Mouse (Mus musculus): ENCODE measurements at regions not wholly inside any gene's neighbourhood (a gene's known extent, or its start where the extent isn't known, plus 50 kb on each side); places are given as distances from the start of the nearest gene placed in this dataset.
A peak's percentile ranks its signal among the peaks of the same experiment; 100 is the strongest.

GRCm38 (mm10) chr10:111880354-111880753 is 92.1 kb upstream of the Krr1 start:
- DNase-seq (ENCODE audit: low spot score) = no peak

GRCm38 (mm10) chr10:111881339-111882211 is 90.9 kb upstream of the Krr1 start:
- no peak for DNase-seq (ENCODE audit: low spot score)

- DNase-seq (ENCODE audit: low spot score) = no peak
These were observed 89.9 kb upstream of the Krr1 start for GRCm38 (mm10) chr10:111882521-111882920.

- no peak for DNase-seq (ENCODE audit: low spot score)
These were observed 87.8 kb upstream of the Krr1 start for GRCm38 (mm10) chr10:111884701-111885100.

GRCm38 (mm10) chr10:111889111-111889510 is 83.4 kb upstream of the Krr1 start:
- DNase-seq (ENCODE audit: low spot score) = no peak

- DNase-seq (ENCODE audit: low spot score) = peak; percentile 6
These were observed 79.0 kb upstream of the Krr1 start for GRCm38 (mm10) chr10:111893489-111893888.

- no peak for DNase-seq (ENCODE audit: low spot score)
These were observed 78.5 kb upstream of the Krr1 start for GRCm38 (mm10) chr10:111893941-111894340.

- DNase-seq (ENCODE audit: low spot score) = no peak
These were observed 75.1 kb upstream of the Krr1 start for GRCm38 (mm10) chr10:111897361-111897760.

GRCm38 (mm10) chr10:111900723-111901716 is 71.4 kb upstream of the Krr1 start:
- no peak for DNase-seq (ENCODE audit: low spot score)

- no peak for DNase-seq (ENCODE audit: low spot score)
These were observed 68.5 kb upstream of the Krr1 start for GRCm38 (mm10) chr10:111903956-111904355.

- no peak for DNase-seq (ENCODE audit: low spot score)
These were observed 64.6 kb upstream of the Krr1 start for GRCm38 (mm10) chr10:111907836-111908235.

- no peak for DNase-seq (ENCODE audit: low spot score)
These were observed 59.9 kb upstream of the Krr1 start for GRCm38 (mm10) chr10:111912561-111912960.

- no peak for DNase-seq (ENCODE audit: low spot score)
These were observed 59.2 kb upstream of the Krr1 start for GRCm38 (mm10) chr10:111913066-111913785.

- DNase-seq (ENCODE audit: low spot score) = no peak
These were observed 58.2 kb upstream of the Krr1 start for GRCm38 (mm10) chr10:111914231-111914630.

- DNase-seq (ENCODE audit: low spot score) = no peak
These were observed 54.4 kb upstream of the Krr1 start for GRCm38 (mm10) chr10:111918071-111918507.

GRCm38 (mm10) chr10:111919475-111919874 is 53.0 kb upstream of the Krr1 start:
- no peak for DNase-seq (ENCODE audit: low spot score)

- DNase-seq (ENCODE audit: low spot score) = no peak
These were observed 51.0 kb upstream of the Krr1 start for GRCm38 (mm10) chr10:111921492-111921891.

All from adipocyte (in vitro differentiated cells).